Mouse (Mus musculus): ENCODE measurements at regions not wholly inside any gene's neighbourhood (a gene's known extent, or its start where the extent isn't known, plus 50 kb on each side); places are given as distances from the start of the nearest gene placed in this dataset.

GRCm38 (mm10) chr14:54169254-54169653, 84.7 kb downstream of the Dad1 start:
- Histone ChIP-seq H3K4me3 (ENCODE audit: insufficient read depth, low read length) (no peak overlapping the region), H3K4me1 (ENCODE audit: control insufficient read depth, insufficient read depth, low read length) (no peaks in the 10 kb centered on the region), H3K27ac (ENCODE audit: insufficient read depth, low read length) (no peak overlapping the region)
- TF ChIP-seq CTCF (IDR thresholded peaks at IDR 0.05; ENCODE audit: extremely low read depth, insufficient read depth, low read length): no peak
- no peak for TF ChIP-seq POLR2A (IDR thresholded peaks at IDR 0.05; ENCODE audit: extremely low read depth, insufficient read depth, low read length)

- H3K4me1 ChIP-seq (ENCODE audit: control insufficient read depth, insufficient read depth, low read length): no peaks in the 10 kb centered on the region
- TF ChIP-seq CTCF (IDR thresholded peaks at IDR 0.05; ENCODE audit: extremely low read depth, insufficient read depth, low read length) (no peak), POLR2A (IDR thresholded peaks at IDR 0.05; ENCODE audit: extremely low read depth, insufficient read depth, low read length) (no peak)
- H3K4me3 ChIP-seq (ENCODE audit: insufficient read depth, low read length): no peak overlapping the region
- H3K27ac ChIP-seq (ENCODE audit: insufficient read depth, low read length): no peak overlapping the region
These were observed 85.4 kb downstream of the Dad1 start for GRCm38 (mm10) chr14:54168414-54168931.

- H3K4me1 ChIP-seq (ENCODE audit: control insufficient read depth, insufficient read depth, low read length): no peaks in the 10 kb centered on the region
- H3K27ac ChIP-seq (ENCODE audit: insufficient read depth, low read length): no peak overlapping the region
- TF ChIP-seq CTCF (IDR thresholded peaks at IDR 0.05; ENCODE audit: extremely low read depth, insufficient read depth, low read length): no peak
- no peak for TF ChIP-seq POLR2A (IDR thresholded peaks at IDR 0.05; ENCODE audit: extremely low read depth, insufficient read depth, low read length)
- no peak overlapping the region for H3K4me3 ChIP-seq (ENCODE audit: insufficient read depth, low read length)
These were observed 87.8 kb downstream of the Dad1 start for GRCm38 (mm10) chr14:54166057-54166456.

- Histone ChIP-seq H3K27ac (ENCODE audit: insufficient read depth, low read length) (no peak overlapping the region), H3K4me3 (ENCODE audit: insufficient read depth, low read length) (no peak overlapping the region), H3K4me1 (ENCODE audit: control insufficient read depth, insufficient read depth, low read length) (no peaks in the 10 kb centered on the region)
- no peak for TF ChIP-seq CTCF (IDR thresholded peaks at IDR 0.05; ENCODE audit: extremely low read depth, insufficient read depth, low read length)
- TF ChIP-seq POLR2A (IDR thresholded peaks at IDR 0.05; ENCODE audit: extremely low read depth, insufficient read depth, low read length): no peak
These were observed 89.0 kb downstream of the Dad1 start for GRCm38 (mm10) chr14:54164874-54165273.

- Histone ChIP-seq H3K27ac (ENCODE audit: insufficient read depth, low read length) (no peak overlapping the region), H3K4me3 (ENCODE audit: insufficient read depth, low read length) (no peak overlapping the region), H3K4me1 (ENCODE audit: control insufficient read depth, insufficient read depth, low read length) (no peaks in the 10 kb centered on the region)
- TF ChIP-seq CTCF (IDR thresholded peaks at IDR 0.05; ENCODE audit: extremely low read depth, insufficient read depth, low read length) (no peak), POLR2A (IDR thresholded peaks at IDR 0.05; ENCODE audit: extremely low read depth, insufficient read depth, low read length) (no peak)
These were observed 92.0 kb downstream of the Dad1 start for GRCm38 (mm10) chr14:54161916-54162315.

- Histone ChIP-seq H3K4me3 (ENCODE audit: insufficient read depth, low read length) (no peak overlapping the region), H3K27ac (ENCODE audit: insufficient read depth, low read length) (no peak overlapping the region), H3K4me1 (ENCODE audit: control insufficient read depth, insufficient read depth, low read length) (no peaks in the 10 kb centered on the region)
- TF ChIP-seq POLR2A (IDR thresholded peaks at IDR 0.05; ENCODE audit: extremely low read depth, insufficient read depth, low read length) (no peak), CTCF (IDR thresholded peaks at IDR 0.05; ENCODE audit: extremely low read depth, insufficient read depth, low read length) (no peak)
These were observed 92.7 kb downstream of the Dad1 start for GRCm38 (mm10) chr14:54161206-54161605.

GRCm38 (mm10) chr14:54159816-54160215, 94.1 kb downstream of the Dad1 start:
- H3K27ac ChIP-seq (ENCODE audit: insufficient read depth, low read length): no peak overlapping the region
- TF ChIP-seq POLR2A (IDR thresholded peaks at IDR 0.05; ENCODE audit: extremely low read depth, insufficient read depth, low read length) (no peak), CTCF (IDR thresholded peaks at IDR 0.05; ENCODE audit: extremely low read depth, insufficient read depth, low read length) (no peak)
- H3K4me1 ChIP-seq (ENCODE audit: control insufficient read depth, insufficient read depth, low read length): no peaks in the 10 kb centered on the region
- H3K4me3 ChIP-seq (ENCODE audit: insufficient read depth, low read length): no peak overlapping the region

- TF ChIP-seq CTCF (IDR thresholded peaks at IDR 0.05; ENCODE audit: extremely low read depth, insufficient read depth, low read length) (no peak), POLR2A (IDR thresholded peaks at IDR 0.05; ENCODE audit: extremely low read depth, insufficient read depth, low read length) (no peak)
- H3K4me3 ChIP-seq (ENCODE audit: insufficient read depth, low read length): no peak overlapping the region
- H3K27ac ChIP-seq (ENCODE audit: insufficient read depth, low read length): no peak overlapping the region
- no peaks in the 10 kb centered on the region for H3K4me1 ChIP-seq (ENCODE audit: control insufficient read depth, insufficient read depth, low read length)
These were observed 95.5 kb downstream of the Dad1 start for GRCm38 (mm10) chr14:54158214-54158965.

- no peak overlapping the region for H3K27ac ChIP-seq (ENCODE audit: insufficient read depth, low read length)
- H3K4me3 ChIP-seq (ENCODE audit: insufficient read depth, low read length): no peak overlapping the region
- H3K4me1 ChIP-seq (ENCODE audit: control insufficient read depth, insufficient read depth, low read length): no peaks in the 10 kb centered on the region
- TF ChIP-seq CTCF (IDR thresholded peaks at IDR 0.05; ENCODE audit: extremely low read depth, insufficient read depth, low read length): no peak
- TF ChIP-seq POLR2A (IDR thresholded peaks at IDR 0.05; ENCODE audit: extremely low read depth, insufficient read depth, low read length): no peak
These were observed 97.4 kb downstream of the Dad1 start for GRCm38 (mm10) chr14:54156536-54156935.
